In genomic region chr9:17158481-17159366, GRCm38 (mm10) we compare ENCODE assay signal across 12 mouse cellular contexts.
"Had no signal": no experiment of that assay in that cellular context is flagged by ENCODE, and none has a peak within 500 bp of the region (broad histone marks: within the 10 kb centered on the region; RNA-seq: fewer than 3 reads in every experiment).

No protein-coding gene starts in this region.

- H3K9ac ChIP-seq: liver, embryonic 13.5 days; liver, postnatal 0 days; lung, embryonic 15.5 days; midbrain, embryonic 13.5 days had no signal

- H3K4me3 ChIP-seq: liver, embryonic 13.5 days; lung, embryonic 15.5 days; midbrain, embryonic 13.5 days had no signal

- H3K4me1 ChIP-seq: liver, embryonic 13.5 days; lung, embryonic 15.5 days; midbrain, embryonic 13.5 days had no signal

- H3K27ac ChIP-seq: liver, embryonic 13.5 days; lung, embryonic 15.5 days; midbrain, embryonic 13.5 days had no signal

- H3K4me2 ChIP-seq: liver, embryonic 13.5 days; lung, embryonic 15.5 days; midbrain, embryonic 13.5 days had no signal

- H3K27me3 ChIP-seq: liver, embryonic 13.5 days; lung, embryonic 15.5 days; midbrain, embryonic 13.5 days had no signal

- H3K9me3 ChIP-seq: liver, embryonic 13.5 days; lung, embryonic 15.5 days; midbrain, embryonic 13.5 days had no signal

- ATAC-seq: liver, postnatal 0 days; midbrain, embryonic 13.5 days had no signal

- H3K36me3 ChIP-seq: liver, embryonic 13.5 days; lung, embryonic 15.5 days; midbrain, embryonic 13.5 days had no signal

- DNase-seq: kidney, adult 11 months; kidney, adult 9 months; kidney, postnatal 10 days; layer of hippocampus, adult 9-11 months; layer of hippocampus, postnatal 36 days; liver; liver, embryonic 13.5 days; liver, postnatal 0 days; right cerebral cortex, adult 18-20 months; thymus, postnatal 36 days had no signal
